Mouse (Mus musculus): Measurements from ENCODE around the gene Gm20388.

The Gm20388 gene

DNA sequence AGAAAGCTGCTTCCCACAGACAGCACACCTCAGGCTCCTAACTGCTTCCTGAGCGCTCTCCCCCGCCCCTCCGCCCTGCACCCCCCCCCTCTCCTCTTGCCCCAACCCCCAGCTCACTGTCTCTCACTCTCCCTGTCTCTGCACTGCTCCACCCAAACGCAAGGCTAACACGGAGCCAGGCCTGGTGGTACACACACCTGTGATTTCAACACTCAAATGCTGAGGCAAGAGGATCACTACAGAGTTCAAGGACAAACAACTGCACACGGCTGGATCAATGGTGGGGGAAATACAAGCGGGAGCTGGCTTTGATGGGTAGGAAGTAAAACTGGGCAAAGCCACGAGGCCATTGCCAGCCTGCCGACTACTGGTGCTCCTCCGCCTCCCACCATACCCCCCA is 1026.0 kb downstream of the Gm20388 start:
- DNase-seq (ENCODE audit: low spot score in 2 of 2), result no peak

DNA sequence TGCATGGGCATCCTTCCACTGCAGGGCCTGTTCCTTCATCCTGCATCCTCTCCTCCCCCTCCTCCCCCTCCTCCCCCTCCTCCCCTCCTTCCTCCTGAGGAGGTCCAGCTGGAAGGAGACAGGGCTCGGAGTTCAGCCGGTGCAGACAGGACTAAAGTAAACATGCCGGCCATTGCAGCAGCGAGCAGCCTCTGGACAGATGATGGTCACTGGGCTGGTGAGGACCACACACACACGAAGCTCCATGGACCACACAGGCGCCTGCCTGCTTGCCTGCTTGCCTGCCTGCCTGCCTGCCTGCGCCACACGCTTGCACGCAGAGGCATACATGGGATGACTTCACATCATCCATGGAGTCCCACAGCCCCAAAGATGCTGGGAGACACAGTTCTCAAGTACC is 1026.8 kb downstream of the Gm20388 start:
- DNase-seq (ENCODE audit: low spot score in 2 of 2), result no peak

DNA sequence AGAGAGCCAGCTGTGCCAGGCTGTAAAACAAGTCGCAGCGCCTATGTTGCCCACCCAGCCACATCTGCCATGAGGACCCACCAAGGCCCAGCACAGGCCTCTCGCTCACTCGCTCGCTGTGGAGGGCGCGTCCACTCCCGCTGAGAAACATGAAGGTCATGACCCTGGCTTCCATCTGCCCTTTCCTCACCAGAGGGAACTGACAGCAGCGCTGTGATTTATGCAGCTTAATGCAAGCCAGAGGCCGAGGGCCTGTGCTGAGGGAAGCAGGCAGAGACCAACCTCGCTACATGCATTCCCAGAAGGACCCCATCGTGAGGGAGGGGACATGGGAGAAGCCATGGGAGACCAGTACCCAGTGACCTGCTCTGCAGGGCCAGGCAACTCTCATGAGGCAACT is 1029.6 kb downstream of the Gm20388 start:
- no peak for DNase-seq (ENCODE audit: low spot score in 2 of 2)

DNA sequence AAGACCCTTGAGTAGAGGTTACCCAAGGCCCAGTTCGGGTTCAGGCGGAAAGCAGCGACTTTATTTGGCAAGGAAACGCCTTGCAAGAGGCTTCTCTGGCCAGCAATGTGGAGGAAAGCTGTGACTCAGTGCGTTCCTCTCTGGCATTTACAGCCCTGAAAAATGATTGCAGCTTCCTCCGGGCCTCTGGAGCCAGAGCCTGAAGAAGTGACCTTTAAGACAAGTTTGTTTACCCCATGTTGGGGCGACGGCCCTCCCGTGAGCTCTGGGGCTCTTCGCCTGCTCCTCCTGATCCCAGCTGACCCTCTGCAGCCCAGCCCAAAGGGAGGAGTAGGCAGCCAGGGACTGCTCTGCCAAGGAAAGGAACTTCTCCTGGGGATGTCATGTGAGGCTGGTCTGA is 1036.6 kb downstream of the Gm20388 start:
- DNase-seq (ENCODE audit: low spot score in 2 of 2), result no peak

DNA sequence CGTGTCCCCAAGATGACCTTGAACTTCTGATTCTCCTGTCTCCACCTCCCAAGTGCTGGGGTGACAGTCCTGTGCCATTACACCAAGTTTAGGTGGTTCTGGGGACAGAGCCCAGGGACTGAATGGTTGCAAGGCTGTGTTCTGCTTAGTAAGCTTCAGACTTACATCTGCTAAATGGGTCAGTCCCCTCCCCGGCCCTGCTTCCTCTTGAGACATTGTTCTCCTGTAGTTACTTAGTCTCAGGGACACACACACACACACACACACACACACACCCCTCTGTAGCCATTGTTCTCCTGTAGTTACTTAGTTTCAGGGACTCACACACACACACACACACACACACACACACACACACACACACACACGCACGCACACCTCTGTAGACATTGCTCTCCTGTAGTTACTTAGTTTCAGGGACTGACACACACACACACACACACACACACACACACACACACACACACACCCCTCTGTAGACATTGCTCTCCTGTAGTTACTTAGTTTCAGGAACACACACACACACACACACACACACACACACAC is 1037.5 kb downstream of the Gm20388 start:
- DNase-seq (ENCODE audit: low spot score in 2 of 2), result no peak

DNA sequence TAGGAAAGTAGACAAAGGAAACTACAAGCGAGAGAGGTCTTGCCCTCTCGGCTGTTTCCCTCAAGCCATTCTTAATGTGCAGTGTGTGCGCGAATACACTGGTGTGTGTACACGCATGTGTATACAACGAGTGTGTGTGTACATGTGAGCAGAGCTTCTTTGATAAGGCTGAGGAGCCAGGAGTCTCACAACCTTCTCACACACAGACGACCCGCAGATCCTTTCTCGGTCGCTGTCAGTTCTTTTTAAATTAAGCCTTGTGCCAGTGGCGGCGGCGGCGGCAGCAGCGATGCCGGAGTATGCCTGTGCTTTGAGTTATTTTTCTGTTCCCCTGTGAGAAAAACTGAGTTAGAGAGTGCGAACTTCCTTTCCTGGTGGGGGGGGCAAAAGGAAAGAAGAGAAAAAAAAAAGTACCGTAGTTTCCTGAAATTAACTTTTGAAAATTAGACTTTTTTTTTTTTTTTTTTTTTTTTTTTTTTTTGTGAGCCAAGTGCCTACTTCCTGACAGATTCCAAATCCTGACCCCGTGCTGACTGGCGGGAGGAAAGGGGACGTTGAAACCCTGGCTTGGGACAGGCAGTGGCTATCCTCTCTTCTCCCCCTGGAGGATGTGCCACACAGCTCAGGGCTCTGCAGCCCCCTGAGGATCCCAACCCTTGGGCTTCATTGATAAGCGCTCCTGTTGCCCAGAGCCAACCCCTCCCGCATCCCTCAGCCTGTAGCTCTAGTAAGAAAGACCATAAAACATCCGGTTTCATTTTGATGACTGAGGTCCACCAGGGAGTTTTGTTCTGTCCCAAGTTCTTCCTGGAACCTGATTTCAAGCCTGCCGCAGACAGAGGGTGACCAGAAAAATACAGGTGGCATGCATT is 1038.2 kb downstream of the Gm20388 start:
- DNase-seq (ENCODE audit: low spot score in 2 of 2), result no peak

DNA sequence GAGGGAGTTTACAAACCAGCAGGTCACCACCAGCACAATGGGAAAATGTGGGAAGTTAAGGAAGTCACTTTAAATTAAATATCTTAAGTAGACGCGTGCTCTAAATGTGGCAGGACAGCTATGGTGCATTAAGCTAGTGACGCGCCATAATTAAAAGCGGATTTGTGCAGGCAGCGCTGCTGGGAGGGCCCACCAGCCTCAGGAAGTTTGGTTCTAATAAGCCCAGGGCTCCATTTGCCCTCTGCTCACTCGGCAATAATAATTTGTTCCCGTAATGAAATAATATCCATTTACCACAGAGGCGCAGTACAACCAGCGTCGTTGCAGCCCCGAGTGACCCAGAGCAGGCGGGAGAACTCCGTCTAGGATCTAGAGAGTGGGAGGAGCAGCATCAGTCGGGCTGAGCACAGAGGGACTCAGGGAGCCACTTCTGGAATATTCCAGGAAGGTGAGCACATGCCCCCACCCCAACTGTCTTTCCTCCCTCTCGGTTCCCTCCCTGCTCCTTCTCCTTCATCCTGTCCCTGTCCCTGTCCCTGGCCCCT is 1040.1 kb downstream of the Gm20388 start:
- no peak for DNase-seq (ENCODE audit: low spot score in 2 of 2)

DNA sequence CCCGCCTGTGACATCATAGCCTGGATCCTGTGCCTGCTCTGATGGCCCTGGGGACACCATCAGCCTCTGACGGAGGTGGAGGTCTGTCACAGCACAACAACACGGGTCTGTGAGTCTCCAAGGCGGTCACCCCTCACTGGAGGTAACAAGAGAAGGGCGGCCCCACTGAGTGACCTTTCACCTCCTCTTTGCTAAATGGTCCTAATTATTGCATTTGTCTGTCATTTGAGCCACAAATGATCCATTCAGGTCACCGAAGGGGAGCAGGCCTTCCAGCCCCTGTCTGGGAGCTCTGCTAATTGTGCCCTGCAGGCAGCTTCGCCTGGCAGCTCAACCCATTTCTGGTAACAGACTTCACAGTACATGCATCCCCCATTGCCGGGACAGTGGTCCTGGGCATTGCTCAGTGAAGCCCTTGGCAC is 1048.8 kb downstream of the Gm20388 start:
- DNase-seq (ENCODE audit: low spot score in 2 of 2), result no peak

DNA sequence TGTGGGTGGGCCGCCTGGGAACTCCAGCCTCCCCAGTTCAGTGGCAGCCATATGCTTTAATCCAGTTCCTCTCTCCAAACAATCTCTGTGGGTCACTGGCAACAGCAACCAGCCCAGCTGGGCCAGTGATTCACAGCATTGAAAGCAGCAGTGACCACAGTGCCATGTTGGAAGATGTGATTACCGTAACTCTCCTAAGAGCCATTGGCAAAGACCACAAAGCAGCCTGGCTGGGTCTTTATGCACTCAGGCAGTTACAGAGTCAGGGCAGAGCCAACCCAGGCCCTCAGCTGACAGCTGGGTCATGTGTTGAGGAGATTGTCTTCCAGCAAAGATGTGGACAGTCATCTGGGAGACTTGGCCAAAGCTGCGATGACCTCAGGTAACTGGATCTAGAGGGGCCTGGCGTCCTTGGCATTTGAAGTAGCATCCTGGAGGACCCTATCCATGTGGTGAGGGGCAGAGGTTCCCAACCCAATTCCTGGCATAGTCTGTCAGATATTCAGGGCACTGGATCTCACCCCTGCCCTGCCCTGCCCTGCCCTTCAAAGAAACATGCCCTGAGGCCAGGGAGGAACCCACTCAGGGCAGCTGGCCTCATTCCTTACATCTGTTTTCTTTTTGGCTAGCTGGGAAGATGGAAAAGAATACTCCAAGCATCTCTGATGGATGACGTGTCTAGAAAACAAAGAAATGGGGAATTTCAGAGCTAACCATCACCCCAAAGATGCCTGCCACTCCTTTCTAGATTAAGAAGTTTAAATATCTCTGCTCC is 1052.2 kb downstream of the Gm20388 start:
- DNase-seq (ENCODE audit: low spot score in 2 of 2), result no peak

DNA sequence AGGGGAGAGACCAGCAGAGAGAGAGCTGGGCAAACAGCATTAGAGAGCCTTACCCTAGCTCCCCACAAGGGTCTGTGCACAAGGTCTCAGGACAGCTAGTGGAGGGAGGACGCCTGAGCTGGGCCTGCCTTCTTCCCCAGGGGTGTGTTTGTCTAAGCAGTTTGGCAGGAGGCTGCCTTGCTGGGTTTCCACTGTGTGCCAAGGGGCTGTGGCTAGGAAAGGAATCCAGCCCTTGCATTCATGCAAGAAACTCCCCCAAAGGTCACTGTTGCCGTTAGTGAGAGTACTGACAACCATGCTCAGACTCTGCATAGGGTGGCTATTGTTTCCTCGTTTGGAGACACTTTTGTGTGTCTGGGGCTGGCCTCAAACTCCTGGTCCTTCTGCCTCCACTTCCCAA is 1055.9 kb downstream of the Gm20388 start:
- DNase-seq (ENCODE audit: low spot score in 2 of 2), result no peak

DNA sequence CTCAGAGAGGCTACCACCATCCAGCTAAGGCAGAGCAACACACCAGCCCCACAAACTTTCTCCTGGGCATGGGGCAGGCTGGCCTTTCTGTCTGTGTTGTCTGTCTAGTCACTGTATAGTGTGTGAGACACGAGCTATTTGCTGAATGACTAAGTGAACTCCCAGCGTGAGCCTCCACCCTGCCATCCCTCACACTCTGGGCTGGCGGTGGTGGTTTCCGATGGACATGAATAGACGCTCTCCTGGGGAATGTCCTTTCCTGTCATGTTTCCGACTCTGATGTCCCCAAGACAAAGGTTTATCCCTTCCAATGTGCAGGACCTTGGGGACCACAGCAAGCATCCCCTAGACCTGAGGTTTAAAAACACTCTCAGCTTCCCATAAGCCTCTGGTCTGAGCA is 1057.7 kb downstream of the Gm20388 start:
- DNase-seq (ENCODE audit: low spot score in 2 of 2), result no peak

DNA sequence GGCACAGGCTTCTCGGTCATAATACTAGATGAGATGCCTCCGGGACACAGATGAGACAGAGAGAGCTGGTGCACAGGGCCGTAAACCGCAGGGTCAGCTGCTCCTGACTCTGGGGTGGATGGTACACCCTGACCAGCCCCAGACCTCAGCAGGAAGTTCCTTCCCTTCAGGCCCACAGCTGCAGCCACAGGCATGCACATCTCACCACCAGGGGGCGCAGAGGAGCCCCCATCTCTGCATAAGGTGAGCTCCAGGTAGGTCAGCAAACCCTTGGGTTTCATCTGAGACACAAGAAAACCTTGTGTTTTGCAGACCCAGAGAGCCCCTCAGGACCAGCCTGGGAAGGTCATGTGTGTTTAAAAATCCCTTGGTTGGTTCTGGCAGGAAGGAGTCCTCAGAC is 1059.7 kb downstream of the Gm20388 start:
- DNase-seq (ENCODE audit: low spot score in 2 of 2), result peak; percentile 18 to 76

DNA sequence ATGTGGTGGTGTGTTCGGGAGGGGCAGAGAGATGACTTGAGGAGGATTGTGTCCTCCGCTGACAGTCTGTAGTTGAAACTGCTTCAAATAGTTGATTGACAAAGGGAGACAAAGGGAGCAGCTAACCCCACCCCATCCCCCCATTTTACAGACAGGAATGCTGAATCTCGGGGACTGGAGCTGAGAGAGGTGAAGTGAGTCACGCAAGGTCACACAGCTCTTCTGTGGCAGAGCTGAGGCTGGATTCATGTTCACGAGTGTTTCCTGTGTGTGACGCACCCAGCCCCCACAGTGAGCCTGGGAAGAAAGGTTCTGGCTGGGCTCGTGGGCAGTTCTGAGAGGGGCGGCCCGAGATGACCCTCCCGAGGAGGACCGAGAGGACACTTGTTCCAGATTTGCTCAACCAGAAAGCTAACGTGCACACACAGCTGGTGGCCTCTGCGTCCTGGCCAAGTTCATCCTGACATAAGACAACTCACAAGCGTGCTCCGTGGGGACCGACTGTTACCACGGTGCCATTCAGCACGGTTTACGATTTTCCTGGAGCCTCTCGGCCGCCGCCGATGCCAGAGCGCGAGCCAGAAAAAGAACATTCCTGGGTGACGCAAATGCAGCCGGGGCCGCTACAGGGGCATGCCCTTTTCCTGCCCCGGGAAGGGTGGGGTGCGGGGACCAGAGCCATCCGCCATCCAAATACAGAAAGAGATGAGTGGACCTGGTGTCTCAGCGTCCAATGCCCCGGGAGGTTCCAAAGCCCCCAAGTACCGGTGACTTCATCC is 1061.2 kb downstream of the Gm20388 start:
- DNase-seq (ENCODE audit: low spot score in 2 of 2), result no peak

DNA sequence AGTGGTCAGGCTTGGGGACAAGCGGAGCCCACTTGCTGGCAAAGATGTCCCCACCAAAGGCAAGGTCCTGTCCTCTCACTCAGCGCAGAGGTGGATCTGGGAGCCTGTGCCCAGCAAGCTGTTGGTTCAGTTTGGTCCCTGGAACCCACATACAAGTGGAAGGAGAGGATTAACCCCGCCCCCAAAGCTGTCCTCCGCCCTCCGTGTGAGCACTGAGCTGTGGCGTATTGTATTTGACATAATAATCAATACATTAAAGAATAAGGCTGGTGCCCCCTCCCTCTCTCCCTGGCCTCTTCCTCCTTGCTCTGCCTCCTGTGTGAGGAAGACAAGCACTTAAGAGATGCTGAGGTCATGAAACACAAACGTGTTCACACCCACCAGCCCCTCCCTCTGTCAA is 1062.4 kb downstream of the Gm20388 start:
- no peak for DNase-seq (ENCODE audit: low spot score in 2 of 2)

DNA sequence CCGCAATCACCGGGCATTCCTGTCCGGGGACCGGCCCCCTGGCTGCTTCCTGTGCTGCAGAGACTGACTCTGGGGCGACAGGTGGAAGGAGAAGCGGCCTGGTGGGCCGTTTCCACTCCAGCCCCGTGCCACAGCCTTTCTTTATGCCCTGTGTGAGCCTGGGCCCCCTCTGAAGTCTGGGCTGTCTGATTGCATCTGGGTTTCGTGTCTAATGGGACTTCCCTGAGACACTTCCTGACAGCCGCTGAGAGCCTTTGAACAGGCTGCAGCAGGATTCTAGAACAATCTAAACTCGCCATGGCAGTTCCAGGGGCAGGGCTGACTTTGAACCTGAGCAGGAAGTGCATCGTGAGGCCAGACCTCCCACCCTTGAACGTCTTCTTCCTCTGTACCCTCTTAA is 1066.5 kb downstream of the Gm20388 start:
- no peak for DNase-seq (ENCODE audit: low spot score in 2 of 2)

DNA sequence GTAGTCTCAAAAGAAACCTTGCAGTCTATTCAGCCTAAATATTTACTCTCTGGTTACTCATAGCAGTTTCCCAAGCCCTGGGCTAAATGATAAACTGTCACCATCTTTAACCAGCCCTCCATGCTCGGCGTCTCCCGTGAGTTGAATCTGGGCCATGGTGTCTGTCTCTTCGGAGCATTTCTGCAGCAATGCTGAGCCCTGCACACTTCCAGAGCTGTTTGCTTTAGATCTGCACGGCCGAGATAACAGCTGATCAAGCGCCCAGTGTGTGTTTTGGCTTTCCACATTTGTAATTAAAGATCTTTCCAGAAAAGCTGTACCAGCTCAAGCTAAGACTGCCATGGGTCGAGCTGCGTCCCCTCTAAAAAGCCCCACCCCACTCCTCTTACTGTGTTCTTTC is 1068.6 kb downstream of the Gm20388 start:
- DNase-seq (ENCODE audit: low spot score in 2 of 2), result no peak

DNA sequence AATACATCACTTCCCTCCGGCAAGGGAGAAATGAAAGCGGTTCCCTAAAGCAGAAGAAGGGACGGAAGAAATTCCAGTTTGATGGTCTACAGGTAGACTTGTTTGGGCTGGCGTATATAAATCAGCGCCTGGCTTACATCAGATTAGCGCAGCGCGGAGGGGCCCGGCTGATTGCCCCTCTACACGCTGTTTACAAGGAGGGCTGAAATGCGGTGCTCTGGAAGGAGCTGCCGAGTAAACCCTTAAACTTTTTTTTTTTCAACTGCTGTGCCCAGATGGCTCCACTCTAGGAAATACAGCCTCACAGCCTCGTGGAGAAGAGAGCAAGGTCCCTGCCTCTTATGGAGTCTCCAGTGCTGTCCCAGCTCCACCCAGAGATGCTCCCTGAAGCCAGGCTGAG is 1070.3 kb downstream of the Gm20388 start:
- no peak for DNase-seq (ENCODE audit: low spot score in 2 of 2)

DNA sequence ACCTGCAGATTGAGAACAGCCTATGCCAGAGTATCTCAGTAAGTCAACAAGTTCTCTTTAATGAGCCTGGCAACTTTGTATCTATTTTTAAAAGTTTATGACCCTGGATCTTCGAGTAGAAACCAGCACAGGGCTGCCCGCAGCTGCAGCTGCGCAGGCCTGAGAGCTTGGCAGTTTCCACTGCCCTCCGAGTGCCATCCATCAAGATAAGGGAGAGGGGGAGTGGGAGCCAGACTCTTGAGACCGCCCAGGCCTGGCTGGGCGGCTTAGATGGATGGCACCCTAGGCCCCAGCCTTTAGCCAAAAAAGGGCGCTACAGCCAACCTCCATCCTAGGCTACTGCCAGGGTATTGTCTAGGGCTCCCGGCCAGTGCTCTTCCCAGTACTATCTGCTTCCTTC is 1074.2 kb downstream of the Gm20388 start:
- DNase-seq (ENCODE audit: low spot score in 2 of 2), result no peak

DNA sequence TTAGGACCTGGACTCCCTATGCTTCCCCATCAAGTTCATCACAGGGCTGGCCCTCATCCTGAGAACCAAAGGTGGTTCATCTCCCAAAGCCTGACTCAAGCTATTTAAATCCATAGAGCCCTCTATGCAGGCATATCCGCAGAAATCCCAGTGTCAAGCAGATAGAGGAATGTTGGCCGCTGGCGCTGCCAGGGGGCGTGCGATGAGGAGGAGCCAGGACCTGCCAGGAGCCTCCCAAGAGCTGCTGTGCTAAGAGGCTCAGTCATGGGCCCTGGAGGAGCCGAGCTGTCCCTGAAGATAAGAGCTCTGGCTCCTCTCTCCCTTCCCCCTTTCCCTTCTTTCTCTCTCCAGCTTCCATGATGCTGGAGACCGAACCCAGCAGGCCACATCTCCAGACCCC is 1075.4 kb downstream of the Gm20388 start:
- DNase-seq (ENCODE audit: low spot score in 2 of 2), result no peak

DNA sequence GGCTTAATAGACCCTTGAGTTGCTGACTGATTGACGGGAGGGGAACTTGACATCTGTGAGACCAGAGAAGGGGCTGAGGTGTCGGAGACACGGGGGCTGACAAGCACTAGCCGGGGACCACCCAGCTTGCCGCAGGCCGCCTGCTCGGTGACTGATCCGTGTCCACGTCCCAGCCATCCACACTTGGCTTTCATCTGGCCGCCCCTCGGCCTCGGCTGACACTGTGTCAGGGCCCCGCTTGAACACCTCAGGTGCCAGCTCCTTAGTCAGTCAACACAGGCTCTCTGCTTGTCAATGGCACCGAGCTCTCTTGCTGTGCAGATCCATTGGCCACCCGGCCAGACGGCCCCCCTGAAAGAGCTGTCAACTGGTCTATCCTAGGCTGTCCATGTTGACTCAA is 1083.1 kb downstream of the Gm20388 start:
- DNase-seq (ENCODE audit: low spot score in 2 of 2), result no peak

DNA sequence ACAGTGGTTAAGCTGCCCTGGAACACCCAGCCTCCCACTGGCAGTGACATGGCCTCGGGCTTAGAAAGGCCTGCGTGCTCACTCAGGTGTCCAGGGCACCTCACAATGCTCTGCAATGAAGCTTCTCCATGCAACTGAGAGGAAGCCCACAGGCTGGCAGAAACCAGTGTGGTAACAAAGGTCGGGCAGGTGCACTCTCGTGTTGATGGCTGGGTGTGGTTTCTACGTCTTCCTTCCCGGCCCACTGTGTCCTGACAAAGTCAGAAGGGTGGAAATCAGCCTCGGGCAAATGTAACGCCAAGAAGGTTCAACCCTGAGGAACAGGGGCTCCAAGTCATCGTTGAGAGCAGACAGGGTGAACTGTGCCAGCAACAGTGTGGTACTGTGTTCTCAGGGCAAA is 1084.8 kb downstream of the Gm20388 start:
- DNase-seq (ENCODE audit: low spot score in 2 of 2), result no peak
